Mouse (Mus musculus): Measurements from ENCODE around the gene Fbxo33. TPM values are rescaled to one million over a fixed set of nuclear protein-coding genes. Genes with fewer than 3 reads are reported as not detected.

Gene Fbxo33
- polyA plus RNA-seq, 1 experiment from 2014 or later: 5.8 TPM

DNA sequence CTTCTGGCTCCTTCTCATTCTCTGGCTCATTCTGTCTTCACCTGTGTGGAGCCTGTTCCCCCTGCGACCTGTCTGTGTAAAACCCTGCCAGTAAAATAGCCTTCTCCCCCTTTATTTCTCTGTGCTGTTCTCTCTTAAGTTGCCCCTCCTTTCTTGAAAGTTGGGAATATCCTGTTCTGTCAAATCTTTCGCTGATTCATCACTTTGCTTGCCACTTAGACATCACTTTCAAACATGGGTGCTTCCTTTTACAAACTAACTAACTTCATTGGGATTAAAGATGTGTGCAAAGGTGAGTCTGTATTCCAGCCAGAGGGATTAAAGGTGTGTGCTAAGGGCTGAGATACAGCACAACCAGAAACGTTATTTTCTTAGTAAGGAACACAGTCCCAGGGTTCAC, 25.9 kb downstream of the Fbxo33 start:
- Histone ChIP-seq H3K4me2 (no peak overlapping the region), H3K27me3 (ENCODE audit: control insufficient read depth, insufficient read depth, low read length) (no peaks in the 10 kb centered on the region), H3K4me1 (ENCODE audit: control insufficient read depth, insufficient read depth, low read length) (0 out of 2 replicates have a peak, but pooled peaks cover 4% of the 10 kb centered on the region), H3K9ac (ENCODE audit: low read depth, low read length) (no peak overlapping the region), H3K4me3 (ENCODE audit: low read depth, low read length) (no peak overlapping the region), H3K36me3 (ENCODE audit: control insufficient read depth, insufficient read depth, low read length) (no peaks in the 10 kb centered on the region; the same call in 1 of the 2 replicates), H3K27ac (ENCODE audit: low read depth, low read length) (no peak overlapping the region), H3K9me3 (replicated peaks; ENCODE audit: control insufficient read depth, low read length) (no peaks in the 10 kb centered on the region)
- ATAC-seq (replicated peaks; ENCODE audit: insufficient number of reproducible peaks, low FRiP score, low TSS enrichment): no peak
- 83% methylated on average over 3 of the region's 3 CpGs for WGBS (ENCODE audit: insufficient replicate concordance)

DNA sequence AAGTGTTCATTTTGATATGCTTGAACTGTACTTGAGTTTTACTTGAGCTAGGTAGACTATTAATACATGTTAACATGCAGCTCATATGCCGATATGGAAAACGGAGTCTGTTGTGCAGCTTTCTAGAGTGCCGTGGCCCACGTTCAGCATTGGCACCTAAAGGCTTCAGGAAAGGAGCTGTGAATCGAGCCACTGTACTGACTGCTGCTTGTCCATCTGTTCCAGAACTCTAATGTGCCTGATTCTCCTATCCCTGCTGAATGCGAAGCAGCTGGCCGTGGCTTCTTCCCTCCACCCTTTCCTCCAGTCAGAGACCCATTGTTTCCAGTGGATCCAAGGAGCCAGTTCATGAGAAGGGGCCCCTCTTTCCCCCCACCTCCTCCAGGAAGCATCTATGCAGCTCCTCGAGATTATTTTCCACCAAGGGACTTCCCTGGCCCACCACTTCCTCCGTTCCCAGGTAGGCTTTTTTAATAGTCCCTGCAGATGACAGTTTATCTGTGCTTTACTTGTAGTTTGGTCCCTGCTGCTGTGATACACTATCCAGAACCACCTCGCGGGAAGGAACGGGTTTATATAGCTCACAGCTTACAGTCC, 31.3 kb downstream of the Fbxo33 start:
- Histone ChIP-seq H3K9ac (ENCODE audit: low read depth, low read length) (no peak overlapping the region), H3K36me3 (ENCODE audit: control insufficient read depth, insufficient read depth, low read length) (peaks cover 16% of the 10 kb centered on the region; the same call in 1 of the 2 replicates), H3K27me3 (ENCODE audit: control insufficient read depth, insufficient read depth, low read length) (no peaks in the 10 kb centered on the region), H3K4me1 (ENCODE audit: control insufficient read depth, insufficient read depth, low read length) (no peaks in the 10 kb centered on the region), H3K4me2 (no peak overlapping the region), H3K4me3 (ENCODE audit: low read depth, low read length) (no peak overlapping the region), H3K27ac (ENCODE audit: low read depth, low read length) (no peak overlapping the region), H3K9me3 (replicated peaks; ENCODE audit: control insufficient read depth, low read length) (no peaks in the 10 kb centered on the region)
- no peak for ATAC-seq (replicated peaks; ENCODE audit: insufficient number of reproducible peaks, low FRiP score, low TSS enrichment)
- WGBS (ENCODE audit: insufficient replicate concordance): 80% methylated on average over 12 of the region's 12 CpGs

DNA sequence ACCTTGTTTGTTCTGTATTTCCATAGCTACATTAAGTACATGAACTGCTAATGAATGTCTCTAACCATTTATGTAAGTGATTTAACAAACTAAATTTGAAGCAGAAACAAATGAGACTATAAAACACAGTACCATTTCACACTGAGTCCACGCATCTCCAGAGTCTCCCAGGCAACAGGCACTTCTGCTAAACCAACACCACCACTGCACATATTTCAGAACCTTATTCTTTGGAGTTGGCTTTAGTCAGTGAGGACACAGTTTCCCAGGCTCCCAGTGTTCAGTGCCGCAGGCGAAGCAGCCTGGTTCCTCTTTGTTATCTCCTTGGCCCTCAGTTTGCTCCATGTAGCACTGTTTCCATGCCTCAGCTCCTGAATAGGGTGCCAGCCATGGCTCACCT, 41.7 kb downstream of the Fbxo33 start:
- no peaks in the 10 kb centered on the region for H3K9me3 ChIP-seq (replicated peaks; ENCODE audit: control insufficient read depth, low read length)
- H3K36me3 ChIP-seq (ENCODE audit: control insufficient read depth, insufficient read depth, low read length): peaks cover 38% of the 10 kb centered on the region
- ATAC-seq (replicated peaks; ENCODE audit: insufficient number of reproducible peaks, low FRiP score, low TSS enrichment): no peak
- H3K4me1 ChIP-seq (ENCODE audit: control insufficient read depth, insufficient read depth, low read length): no peaks in the 10 kb centered on the region
- WGBS (ENCODE audit: insufficient replicate concordance): 92% methylated on average over 3 of the region's 3 CpGs
- no peak overlapping the region for H3K9ac ChIP-seq (ENCODE audit: low read depth, low read length)
- no peak overlapping the region for H3K27ac ChIP-seq (ENCODE audit: low read depth, low read length)
- H3K4me2 ChIP-seq: no peak overlapping the region
- no peaks in the 10 kb centered on the region for H3K27me3 ChIP-seq (ENCODE audit: control insufficient read depth, insufficient read depth, low read length)
- no peak overlapping the region for H3K4me3 ChIP-seq (ENCODE audit: low read depth, low read length)

DNA sequence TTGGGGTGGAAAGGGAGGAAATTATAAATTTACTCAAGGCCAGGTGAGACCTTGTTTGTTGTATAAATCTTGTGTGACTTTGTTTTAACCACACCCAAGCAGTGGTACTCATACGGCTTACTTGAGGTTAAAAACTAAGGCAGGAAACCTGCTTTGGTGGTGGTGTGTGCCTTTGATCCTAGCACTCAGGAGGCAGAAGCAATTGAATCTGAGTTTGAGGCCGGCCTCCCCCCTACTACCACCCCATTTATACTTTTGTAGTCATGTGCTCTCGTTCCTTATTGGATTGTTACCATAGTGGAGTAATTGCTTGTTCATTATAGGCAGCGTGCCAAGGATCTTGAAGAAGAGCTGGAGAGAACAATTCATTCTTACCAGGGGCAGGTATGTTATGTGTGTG, 49.6 kb downstream of the Fbxo33 start:
- whole genome bisulfite sequencing (ENCODE audit: insufficient replicate concordance): 94% methylated on average over 4 of the region's 4 CpGs
- Histone ChIP-seq H3K4me3 (ENCODE audit: low read depth, low read length) (no peak overlapping the region), H3K27me3 (ENCODE audit: control insufficient read depth, insufficient read depth, low read length) (no peaks in the 10 kb centered on the region), H3K9ac (ENCODE audit: low read depth, low read length) (no peak overlapping the region), H3K4me2 (no peak overlapping the region), H3K4me1 (ENCODE audit: control insufficient read depth, insufficient read depth, low read length) (no peaks in the 10 kb centered on the region), H3K9me3 (replicated peaks; ENCODE audit: control insufficient read depth, low read length) (no peaks in the 10 kb centered on the region), H3K36me3 (ENCODE audit: control insufficient read depth, insufficient read depth, low read length) (peaks cover 5% of the 10 kb centered on the region), H3K27ac (ENCODE audit: low read depth, low read length) (no peak overlapping the region)
- ATAC-seq (replicated peaks; ENCODE audit: insufficient number of reproducible peaks, low FRiP score, low TSS enrichment): no peak

DNA sequence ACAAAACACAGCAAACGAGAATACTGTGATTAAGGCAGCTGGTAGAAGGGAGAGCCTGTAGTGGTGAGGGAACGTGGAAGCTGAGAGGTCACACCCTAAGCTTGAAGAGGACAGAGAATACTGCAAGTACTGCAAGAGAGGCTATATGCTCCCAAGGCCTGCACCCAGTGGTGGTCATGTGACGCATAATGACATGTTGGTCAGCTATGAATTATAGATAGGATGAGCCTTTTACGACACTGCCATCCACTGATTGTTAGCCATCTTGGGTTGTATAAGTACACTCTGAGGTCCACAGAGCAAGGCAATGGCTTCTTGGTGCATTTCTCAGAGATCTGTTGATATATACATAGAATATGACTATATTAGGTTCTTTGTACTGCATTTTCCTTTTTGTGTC, 53.0 kb downstream of the Fbxo33 start:
- Histone ChIP-seq H3K4me1 (ENCODE audit: control insufficient read depth, insufficient read depth, low read length) (no peaks in the 10 kb centered on the region), H3K36me3 (ENCODE audit: control insufficient read depth, insufficient read depth, low read length) (peaks cover 8% of the 10 kb centered on the region), H3K9ac (ENCODE audit: low read depth, low read length) (no peak overlapping the region), H3K4me2 (no peak overlapping the region), H3K4me3 (ENCODE audit: low read depth, low read length) (no peak overlapping the region), H3K27ac (ENCODE audit: low read depth, low read length) (no peak overlapping the region), H3K9me3 (replicated peaks; ENCODE audit: control insufficient read depth, low read length) (no peaks in the 10 kb centered on the region), H3K27me3 (ENCODE audit: control insufficient read depth, insufficient read depth, low read length) (no peaks in the 10 kb centered on the region)
- ATAC-seq (replicated peaks; ENCODE audit: insufficient number of reproducible peaks, low FRiP score, low TSS enrichment): no peak
- WGBS (ENCODE audit: insufficient replicate concordance): 87% methylated on average over 4 of the region's 4 CpGs

DNA sequence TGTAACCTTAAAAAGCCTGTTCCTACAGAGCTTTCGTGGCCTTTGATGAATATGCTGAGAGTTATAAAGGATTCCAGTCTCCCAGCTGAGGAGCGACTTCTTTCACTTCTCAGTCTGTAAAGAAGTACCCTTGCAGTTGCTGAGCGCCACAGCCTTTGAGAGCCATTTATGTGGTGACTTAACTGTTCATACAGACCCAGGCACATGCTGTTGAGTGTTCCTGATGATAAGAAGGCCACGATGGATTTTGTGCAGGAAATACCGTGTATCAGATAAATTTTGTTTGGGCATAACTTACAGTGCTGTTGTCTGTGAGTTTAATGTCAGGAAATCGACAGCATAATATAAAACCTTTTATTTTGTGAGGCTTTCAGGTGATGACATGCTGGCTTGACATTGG, 55.0 kb downstream of the Fbxo33 start:
- Histone ChIP-seq H3K4me1 (ENCODE audit: control insufficient read depth, insufficient read depth, low read length) (no peaks in the 10 kb centered on the region), H3K4me2 (no peak overlapping the region), H3K36me3 (ENCODE audit: control insufficient read depth, insufficient read depth, low read length) (peaks cover 13% of the 10 kb centered on the region), H3K9ac (ENCODE audit: low read depth, low read length) (no peak overlapping the region), H3K27me3 (ENCODE audit: control insufficient read depth, insufficient read depth, low read length) (no peaks in the 10 kb centered on the region), H3K9me3 (replicated peaks; ENCODE audit: control insufficient read depth, low read length) (no peaks in the 10 kb centered on the region), H3K27ac (ENCODE audit: low read depth, low read length) (no peak overlapping the region), H3K4me3 (ENCODE audit: low read depth, low read length) (no peak overlapping the region)
- WGBS (ENCODE audit: insufficient replicate concordance): 81% methylated on average over 6 of the region's 6 CpGs
- ATAC-seq (replicated peaks; ENCODE audit: insufficient number of reproducible peaks, low FRiP score, low TSS enrichment): no peak

DNA sequence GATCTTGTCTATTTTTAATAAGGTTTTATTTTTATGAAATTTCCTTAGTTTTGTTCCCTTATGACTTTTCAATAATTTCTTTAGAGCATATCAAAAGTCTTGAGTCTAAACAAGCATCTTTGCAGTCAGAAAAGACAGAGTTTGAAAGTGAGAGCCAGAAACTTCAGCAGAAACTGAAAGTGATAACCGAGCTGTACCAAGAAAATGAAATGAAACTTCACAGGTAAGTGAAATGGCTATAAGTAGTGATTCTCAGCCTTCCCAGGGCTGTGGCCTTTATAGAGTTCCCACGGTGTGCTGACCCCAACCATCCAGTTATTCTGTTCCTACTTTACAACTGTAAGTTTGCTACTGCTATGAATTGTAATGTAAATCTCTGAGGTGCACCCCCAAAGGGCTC, 56.7 kb downstream of the Fbxo33 start:
- Histone ChIP-seq H3K4me2 (no peak overlapping the region), H3K27ac (ENCODE audit: low read depth, low read length) (no peak overlapping the region), H3K27me3 (ENCODE audit: control insufficient read depth, insufficient read depth, low read length) (no peaks in the 10 kb centered on the region), H3K9me3 (replicated peaks; ENCODE audit: control insufficient read depth, low read length) (no peaks in the 10 kb centered on the region), H3K4me1 (ENCODE audit: control insufficient read depth, insufficient read depth, low read length) (no peaks in the 10 kb centered on the region), H3K9ac (ENCODE audit: low read depth, low read length) (no peak overlapping the region), H3K4me3 (ENCODE audit: low read depth, low read length) (no peak overlapping the region), H3K36me3 (ENCODE audit: control insufficient read depth, insufficient read depth, low read length) (peaks cover 24% of the 10 kb centered on the region)
- WGBS (ENCODE audit: insufficient replicate concordance): 90% methylated on average over 2 of the region's 2 CpGs
- no peak for ATAC-seq (replicated peaks; ENCODE audit: insufficient number of reproducible peaks, low FRiP score, low TSS enrichment)

DNA sequence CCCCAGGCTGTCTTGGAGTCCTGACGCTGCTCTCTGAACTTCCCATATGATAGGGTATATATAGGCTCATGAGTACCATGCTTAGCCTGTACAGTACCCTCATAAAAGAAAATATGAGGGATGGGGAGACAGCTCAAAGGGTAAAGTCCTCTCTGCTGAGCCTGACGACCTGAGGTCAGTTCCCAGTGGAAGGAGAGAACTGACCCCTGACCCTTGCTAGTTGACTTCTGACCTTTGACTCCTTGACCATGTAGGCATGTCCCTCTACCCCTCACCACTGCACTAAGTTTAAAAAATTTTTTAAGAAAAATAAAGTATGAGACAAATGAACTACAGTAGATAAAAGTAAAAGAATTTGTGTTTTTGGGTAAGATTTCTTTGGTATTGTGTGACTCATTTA, 58.4 kb downstream of the Fbxo33 start:
- H3K27me3 ChIP-seq (ENCODE audit: control insufficient read depth, insufficient read depth, low read length): no peaks in the 10 kb centered on the region
- no peak overlapping the region for H3K4me3 ChIP-seq (ENCODE audit: low read depth, low read length)
- 68% methylated on average over 2 of the region's 2 CpGs for WGBS (ENCODE audit: insufficient replicate concordance)
- H3K27ac ChIP-seq (ENCODE audit: low read depth, low read length): no peak overlapping the region
- no peaks in the 10 kb centered on the region for H3K4me1 ChIP-seq (ENCODE audit: control insufficient read depth, insufficient read depth, low read length)
- no peaks in the 10 kb centered on the region for H3K9me3 ChIP-seq (replicated peaks; ENCODE audit: control insufficient read depth, low read length)
- H3K36me3 ChIP-seq (ENCODE audit: control insufficient read depth, insufficient read depth, low read length): peaks cover 26% of the 10 kb centered on the region
- H3K9ac ChIP-seq (ENCODE audit: low read depth, low read length): no peak overlapping the region
- ATAC-seq (replicated peaks; ENCODE audit: insufficient number of reproducible peaks, low FRiP score, low TSS enrichment): no peak
- no peak overlapping the region for H3K4me2 ChIP-seq

Data from heart, embryonic 11.5 days (tissue).